Mouse (Mus musculus) lung, adult 2 months (tissue): ENCODE measurements around the gene Tmem9.

Experiments
- CTCF ChIP-seq: fragments of 200-500 bp; IDR thresholded peaks from 2 replicates; pipeline ENCODE4 v1.5.1; 2011; ENCODE audit warnings: mild to moderate bottlenecking, low read length, control low read depth; ENCODE audit not compliant: insufficient read depth
- POLR2A ChIP-seq: fragments of 200-500 bp; IDR thresholded peaks from 2 replicates; pipeline ENCODE4 v1.6.1; 2011; ENCODE audit warnings: low read depth, mild to moderate bottlenecking, control low read depth, low read length, borderline replicate concordance; ENCODE audit errors: extremely low read depth

- TF ChIP-seq CTCF: peak; percentile 91
- TF ChIP-seq POLR2A: no peak
Measured at GRCm38 (mm10) chr1:136045774-136046173, 37.8 kb downstream of the Tmem9 start.
